16 mouse cellular contexts compared by ENCODE assay signal in genomic region chr11:67139556-67139955, GRCm38 (mm10). TPM values are rescaled to one million over a fixed set of nuclear protein-coding genes. Genes with fewer than 3 reads are reported as not detected.
"Had no signal": no experiment of that assay in that cellular context is flagged by ENCODE, and none has a peak within 500 bp of the region (broad histone marks: within the 10 kb centered on the region; RNA-seq: fewer than 3 reads in every experiment).

No protein-coding gene starts in this region.

- H3K27ac ChIP-seq: midbrain, embryonic 13.5 days; midbrain, embryonic 15.5 days; neural tube, embryonic 12.5 days had no signal

- DNase-seq: lung, adult 18-20 months; lung, embryonic 14.5 days; lung, postnatal 10 days; lung, postnatal 4 days; right cerebral cortex, postnatal 14 days; spleen, adult 18-20 months; thymus, adult 18-20 months; thymus, postnatal 14 days; thymus, postnatal 4 days had no signal

- H3K4me3 ChIP-seq: midbrain, embryonic 13.5 days; midbrain, embryonic 15.5 days; neural tube, embryonic 12.5 days had no signal

RNA-seq across cellular contexts. Expression of gene Myh2, which starts 31.3 kb away (rescaled TPM):
- total RNA-seq: megakaryocyte, adult 5-6 weeks; megakaryocyte-erythroid progenitor cell, adult 5-6 weeks; monocyte, adult 5-6 weeks; neutrophil, adult 5-6 weeks had no signal
